Mouse (Mus musculus): ENCODE results near the gene Rhbdl2.
A peak's percentile ranks its signal among the peaks of the same experiment; 100 is the strongest.

The Rhbdl2 gene

GRCm38 (mm10) chr4:123812525-123812924 is 24.9 kb downstream of the Rhbdl2 start:
- no peak for DNase-seq (ENCODE audit: low spot score in 2 of 2)

- no peak for DNase-seq (ENCODE audit: low spot score in 2 of 2)
Observed at GRCm38 (mm10) chr4:123814030-123814501, 26.4 kb downstream of the Rhbdl2 start.

- DNase-seq (ENCODE audit: low spot score in 2 of 2): peak in 1 of 2 experiments; percentile 13
Observed at GRCm38 (mm10) chr4:123819093-123819610, 31.5 kb downstream of the Rhbdl2 start.

- DNase-seq (ENCODE audit: low spot score in 2 of 2): no peak
Observed at GRCm38 (mm10) chr4:123842126-123842525, 54.5 kb downstream of the Rhbdl2 start.

GRCm38 (mm10) chr4:123856888-123857287 is 69.2 kb downstream of the Rhbdl2 start:
- DNase-seq (ENCODE audit: low spot score in 2 of 2): no peak

- DNase-seq (ENCODE audit: low spot score in 2 of 2): no peak
Observed at GRCm38 (mm10) chr4:123858090-123858489, 70.4 kb downstream of the Rhbdl2 start.

GRCm38 (mm10) chr4:123859379-123859778 is 71.7 kb downstream of the Rhbdl2 start, which contains the start of gene 4933427I04Rik:
Gene 4933427I04Rik (plus strand): TSS chr4:123859679.
- no peak for DNase-seq (ENCODE audit: low spot score in 2 of 2)

GRCm38 (mm10) chr4:123859803-123860202 is 72.1 kb downstream of the Rhbdl2 start:
- no peak for DNase-seq (ENCODE audit: low spot score in 2 of 2)

- DNase-seq (ENCODE audit: low spot score in 2 of 2): no peak
Observed at GRCm38 (mm10) chr4:123860621-123861020, 72.9 kb downstream of the Rhbdl2 start.
